Mouse (Mus musculus) bone marrow, adult 2 months (tissue): ENCODE measurements around the gene Prss2. TPM values are rescaled to one million over a fixed set of nuclear protein-coding genes. Genes with fewer than 3 reads are reported as not detected.

Experiments used
- H3K27ac ChIP-seq: fragments of 200-500 bp; 2 replicates; pipeline ENCODE4 v1.5.1; 2012; ENCODE audit warnings: low read depth, mild to moderate bottlenecking, control low read depth, inconsistent platforms, low read length; ENCODE audit not compliant: control insufficient read depth, poor library complexity, insufficient read depth
- H3K4me1 ChIP-seq: fragments of 200-500 bp; 2 replicates; pipeline ENCODE4 v1.6.1; 2011; ENCODE audit warnings: low read length; ENCODE audit not compliant: control insufficient read depth, insufficient read depth
- H3K4me3 ChIP-seq: fragments of 200-500 bp; replicated peaks from 2 replicates; pipeline ENCODE3; 2011; ENCODE audit warnings: mild to moderate bottlenecking, low read depth, low read length, control low read depth; ENCODE audit not compliant: control insufficient read depth
- CTCF ChIP-seq: fragments of 200-500 bp; IDR thresholded peaks from 2 replicates; pipeline ENCODE4 v1.5.1; 2011; ENCODE audit warnings: low read length, control low read depth; ENCODE audit not compliant: control insufficient read depth, insufficient read depth
- POLR2A ChIP-seq: fragments of 200-500 bp; IDR thresholded peaks from 2 replicates; pipeline ENCODE4 v1.6.1; 2011; ENCODE audit warnings: low read depth, mild to moderate bottlenecking, control low read depth, low read length, borderline replicate concordance; ENCODE audit not compliant: control insufficient read depth
- WGBS: fragments of 180-500 bp; shearing (Covaris S2); methylation state at CpG from one replicate; pipeline ENCODE4 v1.1.7; 2018; 5-methylcytosine and 5-hydroxymethylcytosine counted together
- polyA plus RNA-seq: library from polyadenylated mRNA; stranded (reverse); fragments of >200 nt; gene quantifications from 2 replicates; pipeline ENCODE4 v1.2.4, GENCODE M21; 2011; ENCODE audit warnings: low replicate concordance; ENCODE audit not compliant: missing spikeins, insufficient read depth, insufficient read length

The Prss2 gene
- polyA plus RNA-seq, 1 experiment: not detected

DNA sequence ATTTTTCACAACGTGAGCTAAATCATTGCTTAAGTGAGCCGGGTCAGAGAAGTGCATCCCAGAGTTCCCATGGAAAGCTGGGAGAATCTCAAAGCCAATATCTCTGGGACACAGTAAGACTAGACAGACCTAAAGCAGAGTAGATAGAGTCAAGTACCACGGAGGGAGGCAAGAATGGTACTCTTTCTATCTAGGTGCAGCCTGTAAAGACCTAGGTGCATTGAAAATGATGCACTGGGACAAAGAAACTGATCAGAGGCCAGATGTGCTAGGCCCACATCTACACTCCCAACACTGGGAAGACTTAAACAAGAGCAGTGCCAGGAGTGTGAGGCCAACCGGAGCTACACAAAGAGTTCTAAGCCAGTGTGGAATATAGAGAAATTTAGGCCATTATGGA lies 23.7 kb downstream of the Prss2 start:
- WGBS: 77% methylated on average over 4 of the region's 4 CpGs
- no peak for TF ChIP-seq CTCF
- TF ChIP-seq POLR2A: no peak
- Histone ChIP-seq H3K4me3 (no peak overlapping the region), H3K4me1 (no peaks in the 10 kb centered on the region), H3K27ac (no peak overlapping the region)

DNA sequence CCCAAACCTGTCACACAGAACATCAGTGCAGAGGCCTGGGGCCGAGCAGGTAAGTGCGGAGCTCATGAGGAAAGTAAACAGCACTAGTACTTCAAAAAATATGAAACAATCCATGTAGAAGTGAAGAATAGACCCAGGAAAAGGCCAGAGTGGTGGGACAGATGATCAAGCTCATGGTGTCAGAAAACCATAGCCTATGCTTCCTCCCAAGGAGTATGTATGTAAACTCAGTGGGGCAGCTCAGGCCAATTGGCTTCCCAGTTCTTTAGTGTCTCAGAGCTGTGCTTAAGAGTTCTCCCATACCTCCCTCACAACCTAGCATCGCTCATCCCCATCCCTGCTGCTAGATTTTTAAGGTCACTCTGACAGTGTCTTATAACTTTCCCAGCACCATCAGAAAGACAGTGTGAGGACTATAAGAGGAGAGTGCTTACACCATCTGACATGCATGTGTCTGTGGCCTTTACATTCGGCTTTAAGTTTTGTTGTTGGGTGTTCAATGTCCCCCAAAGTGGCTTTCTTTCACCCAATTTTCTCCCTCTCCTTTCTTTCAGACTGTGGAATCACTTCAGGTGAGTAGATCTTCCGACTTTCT lies 25.6 kb downstream of the Prss2 start:
- Histone ChIP-seq H3K4me3 (no peak overlapping the region), H3K27ac (no peak overlapping the region), H3K4me1 (no peaks in the 10 kb centered on the region)
- 81% methylated on average over 5 of the region's 5 CpGs for WGBS
- TF ChIP-seq CTCF (no peak), POLR2A (no peak)

DNA sequence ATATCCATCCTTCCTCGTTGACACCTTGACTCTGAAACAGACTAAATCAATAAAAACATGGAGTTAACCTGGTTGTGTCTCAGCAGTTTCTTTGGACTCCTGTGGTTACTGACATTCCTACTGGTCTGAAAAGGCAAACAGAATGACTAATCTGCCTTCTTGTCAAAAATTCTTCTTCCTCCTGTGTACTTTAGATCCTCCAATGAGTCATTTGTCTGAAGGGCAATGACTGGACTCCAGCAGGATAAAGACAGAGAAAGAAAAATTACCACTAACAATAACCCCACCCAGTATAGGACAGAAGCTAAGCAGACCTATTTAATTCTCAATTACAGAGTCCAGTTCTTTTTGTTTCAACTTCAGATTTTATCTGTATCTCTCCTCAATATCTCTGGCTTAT lies 26.7 kb downstream of the Prss2 start:
- WGBS: 71% methylated on average over 1 of the region's 1 CpGs
- Histone ChIP-seq H3K4me3 (no peak overlapping the region), H3K4me1 (no peaks in the 10 kb centered on the region), H3K27ac (no peak overlapping the region)
- TF ChIP-seq POLR2A: no peak
- no peak for TF ChIP-seq CTCF

DNA sequence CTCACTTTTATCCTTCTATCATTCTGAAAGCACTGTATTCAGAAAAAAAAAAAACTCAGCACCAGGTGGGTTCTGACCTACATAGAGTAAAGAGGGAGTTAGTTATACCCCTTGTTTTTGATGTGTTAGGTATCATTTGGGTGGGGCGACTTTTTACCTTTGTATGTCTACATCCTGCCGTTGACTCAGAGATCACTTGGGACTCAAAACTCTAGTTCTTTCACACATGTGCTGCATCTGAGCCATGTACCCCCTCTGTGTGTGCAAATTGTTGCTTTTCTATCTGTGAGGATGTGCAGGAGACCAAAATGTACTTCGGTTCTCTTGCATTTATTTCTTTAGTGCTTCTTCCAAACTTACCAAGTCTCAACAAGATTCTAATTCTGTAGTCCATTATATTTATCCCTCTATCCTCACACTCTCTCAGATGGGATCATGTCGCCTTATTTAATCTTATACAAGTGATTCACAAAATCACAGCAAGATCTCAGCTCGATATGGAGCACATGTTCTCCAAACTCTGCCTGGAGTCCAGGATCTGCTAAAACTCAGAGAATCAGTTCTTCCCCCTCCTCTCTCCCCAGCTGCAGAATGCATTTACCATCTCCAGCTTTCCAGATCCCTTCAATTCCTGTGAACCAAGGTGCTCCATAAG lies 31.9 kb downstream of the Prss2 start:
- Histone ChIP-seq H3K4me1 (no peaks in the 10 kb centered on the region; the same call in 1 of the 2 replicates), H3K27ac (no peak overlapping the region; the same call in none of the 2 replicates), H3K4me3 (no peak overlapping the region)
- WGBS: 64% methylated on average over 5 of the region's 5 CpGs
- no peak for TF ChIP-seq CTCF

DNA sequence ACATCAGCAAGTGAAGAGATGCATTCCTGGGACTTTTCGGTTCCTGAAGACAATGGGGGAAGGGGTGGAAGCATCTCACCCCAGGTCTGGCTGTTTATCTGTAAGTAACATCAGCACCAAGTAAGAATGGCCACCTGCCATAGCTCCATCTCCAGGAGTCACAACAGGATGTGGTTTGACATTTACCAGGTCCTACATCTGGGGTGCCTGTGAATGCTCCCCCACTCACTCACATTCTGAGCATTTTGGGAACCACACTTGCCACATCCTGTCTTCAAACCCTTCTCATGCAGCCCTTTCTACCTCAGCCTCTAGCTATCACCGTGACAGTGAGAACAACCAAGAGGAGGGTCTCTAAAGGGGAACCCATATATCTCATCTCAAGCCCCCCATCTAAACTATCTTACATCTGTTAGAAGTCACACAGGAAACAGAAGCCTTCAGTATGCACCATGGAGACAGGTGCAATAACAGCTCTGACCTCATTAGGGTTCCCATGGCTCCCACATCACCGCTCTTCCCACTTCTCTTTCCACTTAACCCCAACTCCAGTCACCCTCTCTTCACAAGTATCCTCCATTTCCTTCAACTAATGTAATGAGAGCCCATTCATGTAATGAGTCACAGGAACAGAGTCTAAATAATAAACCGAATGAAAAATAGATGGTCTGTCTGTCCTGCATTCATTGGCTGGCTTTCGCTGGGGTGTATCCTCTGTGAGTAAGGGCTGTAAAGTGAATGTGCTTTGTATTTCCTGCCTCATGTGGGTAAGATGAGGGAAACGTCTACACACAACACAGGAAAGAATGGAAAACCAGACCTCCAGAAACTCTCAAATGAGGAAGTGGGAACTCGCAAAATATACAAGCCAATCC lies 32.9 kb downstream of the Prss2 start:
- TF ChIP-seq CTCF (no peak), POLR2A (no peak)
- 5% methylated on average over 7 of the region's 7 CpGs for WGBS

DNA sequence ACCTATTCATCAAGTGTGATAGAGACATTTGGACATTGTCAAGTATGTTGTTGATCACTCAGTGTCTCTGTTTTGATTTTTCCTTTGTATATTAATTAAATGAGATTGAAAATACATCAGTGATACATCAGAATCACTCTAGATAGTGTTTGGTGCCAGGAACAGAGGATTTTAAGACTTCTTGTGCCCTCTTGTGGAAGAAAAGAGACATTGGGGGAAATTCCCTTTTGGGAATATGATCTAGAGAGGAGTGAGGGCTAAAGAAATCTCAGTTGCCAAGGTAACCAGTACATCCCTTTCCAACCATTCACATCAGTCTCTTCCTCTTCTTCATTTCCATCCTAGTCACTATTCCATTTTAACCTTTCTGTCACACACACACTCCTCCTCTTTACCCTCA lies 34.8 kb downstream of the Prss2 start:
- TF ChIP-seq POLR2A (no peak), CTCF (no peak)
- Histone ChIP-seq H3K27ac (no peak overlapping the region), H3K4me3 (no peak overlapping the region), H3K4me1 (no peaks in the 10 kb centered on the region; the same call in 1 of the 2 replicates)

More for the DNA sequence above, 32.9 kb downstream of the Prss2 start:
- Histone ChIP-seq H3K27ac (peak overlapping the region; percentile 37; the same call in 1 of the 2 replicates), H3K4me3 (no peak overlapping the region), H3K4me1 (no peaks in the 10 kb centered on the region; the same call in 1 of the 2 replicates)

DNA sequence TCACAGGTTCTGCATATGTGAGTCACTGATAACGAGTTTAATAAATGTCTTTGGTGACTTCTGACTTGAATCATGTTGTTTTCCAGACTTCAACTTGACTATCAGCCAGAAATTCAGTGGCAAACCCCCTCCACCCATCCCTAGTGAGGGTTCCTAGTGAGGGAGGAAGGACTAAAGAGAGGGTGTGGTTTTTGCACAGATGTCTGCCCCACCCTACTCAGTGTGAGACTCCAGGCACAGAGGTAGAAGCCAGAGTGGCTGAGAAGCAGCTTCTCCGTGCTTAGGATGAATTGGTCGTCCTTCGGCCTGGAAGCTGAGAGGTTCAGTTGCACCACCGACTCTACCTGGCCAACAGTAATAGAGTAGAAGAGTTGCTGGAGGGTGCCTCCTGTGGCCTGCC lies 35.9 kb downstream of the Prss2 start:
- TF ChIP-seq CTCF (no peak), POLR2A (no peak)
- no peak overlapping the region for H3K4me3 ChIP-seq
- no peak overlapping the region for H3K27ac ChIP-seq
- no peaks in the 10 kb centered on the region; the same call in 1 of the 2 replicates for H3K4me1 ChIP-seq
- WGBS: 64% methylated on average over 5 of the region's 5 CpGs

DNA sequence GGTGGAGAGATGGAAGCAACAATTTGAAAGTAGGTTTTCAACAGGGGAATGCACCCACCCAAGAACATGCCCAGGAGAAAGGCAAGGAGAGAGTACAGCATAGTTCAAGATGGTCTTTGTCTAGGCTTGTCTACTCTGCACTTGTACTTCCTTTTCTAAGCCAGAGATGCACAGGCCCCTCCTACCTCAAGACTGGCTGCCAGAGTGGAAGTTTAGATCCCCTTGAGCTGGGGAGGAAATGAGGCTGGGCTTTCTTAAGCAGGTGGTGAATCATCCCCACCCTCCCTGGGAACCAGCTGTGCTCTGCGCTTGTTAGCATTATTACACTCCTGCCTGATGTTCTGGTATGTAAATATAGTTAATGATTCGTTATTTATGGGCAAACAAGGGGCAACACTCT lies 36.7 kb downstream of the Prss2 start:
- H3K4me1 ChIP-seq: no peaks in the 10 kb centered on the region; the same call in 1 of the 2 replicates
- no peak for TF ChIP-seq POLR2A
- no peak for TF ChIP-seq CTCF
- H3K27ac ChIP-seq: no peak overlapping the region
- 18% methylated on average over 2 of the region's 2 CpGs for WGBS
- no peak overlapping the region for H3K4me3 ChIP-seq
